Mouse (Mus musculus) megakaryocyte progenitor cell, adult 5-6 weeks (primary cell): Measurements from ENCODE around the gene Sost. TPM values are rescaled to one million over a fixed set of nuclear protein-coding genes. Genes with fewer than 3 reads are reported as not detected.

Experiments used
- total RNA-seq, 2 experiments: library from RNA; stranded (forward) in 1 of 2; stranded (reverse) in 1 of 2; fragments of 157-497, 149-512 nt in 1 of 2; fragments of 200-1000 nt in 1 of 2; gene quantifications; 2 replicates each; pipeline versions ENCODE4 v1.2.3 to v1.2.4; 2015 to 2017

Sost gene
- total RNA-seq, 2 experiments from 2014 or later = not detected

Other genes with a start within 250 kb of the Sost start
- 21.3 and 23.3 TPM in 2 replicates for gene Dhx8, start 234.1 kb downstream of the Sost start, total RNA-seq (2015)
- gene Dhx8, start 234.1 kb downstream of the Sost start, total RNA-seq (2017) = 26.1 and 33.5 TPM in 2 replicates
- 0.05 TPM in 1 of 2 replicates, not detected in the other for gene Etv4, start 181.6 kb downstream of the Sost start, total RNA-seq (2015)
- not detected in 2 replicates for gene Etv4, start 181.6 kb downstream of the Sost start, total RNA-seq (2017)
- gene Meox1, start 72.6 kb downstream of the Sost start, total RNA-seq (2015) = not detected in 2 replicates
- gene Meox1, start 72.6 kb downstream of the Sost start, total RNA-seq (2017) = not detected in 2 replicates
- gene Cfap97d1, start 17.3 kb upstream of the Sost start, total RNA-seq (2015) = not detected in 2 replicates
- not detected in 2 replicates for gene Cfap97d1, start 17.3 kb upstream of the Sost start, total RNA-seq (2017)
- 3.4 and 4.7 TPM in 2 replicates for gene Dusp3, start 20.0 kb upstream of the Sost start, total RNA-seq (2015)
- gene Dusp3, start 20.0 kb upstream of the Sost start, total RNA-seq (2017) = 1.4 and 4.1 TPM in 2 replicates
- gene Mpp3, start 61.4 kb upstream of the Sost start, total RNA-seq (2015) = not detected in 2 replicates
- not detected in 2 replicates for gene Mpp3, start 61.4 kb upstream of the Sost start, total RNA-seq (2017)
- gene Cd300lg, start 74.5 kb upstream of the Sost start, total RNA-seq (2015) = 0.66 and 1.3 TPM in 2 replicates
- gene Cd300lg, start 74.5 kb upstream of the Sost start, total RNA-seq (2017) = 0.71 and 1.1 TPM in 2 replicates
- gene Mpp2, start 121.5 kb upstream of the Sost start, total RNA-seq (2015) = 0.22 and 0.24 TPM in 2 replicates
- gene Mpp2, start 121.5 kb upstream of the Sost start, total RNA-seq (2017) = 0.08 and 0.71 TPM in 2 replicates
- gene Ppy, start 134.3 kb upstream of the Sost start, total RNA-seq (2015) = not detected in 2 replicates
- gene Ppy, start 134.3 kb upstream of the Sost start, total RNA-seq (2017) = not detected in 2 replicates
- gene Pyy, start 140.8 kb upstream of the Sost start, total RNA-seq (2015) = not detected in 2 replicates
- gene Pyy, start 140.8 kb upstream of the Sost start, total RNA-seq (2017) = not detected in 2 replicates
- 0.29 and 0.39 TPM in 2 replicates for gene Nags, start 178.5 kb upstream of the Sost start, total RNA-seq (2015)
- 0.20 TPM in 1 of 2 replicates, not detected in the other for gene Nags, start 178.5 kb upstream of the Sost start, total RNA-seq (2017)
- gene Tmem101, start 189.4 kb upstream of the Sost start, total RNA-seq (2015) = 8.1 and 11.5 TPM in 2 replicates
- 14.9 and 17.5 TPM in 2 replicates for gene Tmem101, start 189.4 kb upstream of the Sost start, total RNA-seq (2017)
- 127 and 133 TPM in 2 replicates for gene Lsm12, start 218.3 kb upstream of the Sost start, total RNA-seq (2015)
- gene Lsm12, start 218.3 kb upstream of the Sost start, total RNA-seq (2017) = 67.8 and 79.1 TPM in 2 replicates
- 106 and 144 TPM in 2 replicates for gene G6pc3, start 222.6 kb upstream of the Sost start, total RNA-seq (2015)
- 61.8 and 65.0 TPM in 2 replicates for gene G6pc3, start 222.6 kb upstream of the Sost start, total RNA-seq (2017)